Mouse (Mus musculus): ENCODE data around the gene Snrnp35. TPM values are rescaled to one million over a fixed set of nuclear protein-coding genes. Genes with fewer than 3 reads are reported as not detected.

Gene Snrnp35
- polyA plus RNA-seq, 1 experiment from 2014 or later: 26.3 TPM

DNA sequence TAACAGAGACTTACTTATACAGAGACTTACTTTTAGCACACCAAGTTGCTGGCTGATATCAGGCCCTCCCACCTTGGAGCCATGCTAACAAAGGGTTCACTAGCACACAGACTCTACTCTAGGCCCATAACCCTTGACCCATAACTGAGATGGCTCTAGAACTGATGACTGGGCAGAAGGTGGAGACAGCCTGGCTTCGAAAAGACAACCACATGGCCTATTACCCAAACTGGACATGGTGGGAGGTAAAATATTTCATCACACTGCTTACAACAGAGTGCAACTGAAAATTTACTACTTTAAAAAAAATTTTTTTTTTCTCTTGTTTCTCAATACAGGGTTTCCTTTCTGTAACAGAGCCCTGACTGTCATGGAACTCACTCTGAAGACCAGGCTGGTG lies 15.2 kb upstream of the Snrnp35 start:
- 93% methylated on average over 1 of the region's 1 CpGs for WGBS
- ATAC-seq: no peak
- H3K27me3 ChIP-seq: no peaks in the 10 kb centered on the region
- H3K36me3 ChIP-seq: peaks cover 45% of the 10 kb centered on the region
- no peak overlapping the region for H3K4me2 ChIP-seq (replicated peaks)
- no peak overlapping the region for H3K4me3 ChIP-seq (replicated peaks)
- no peak overlapping the region for H3K27ac ChIP-seq
- H3K4me1 ChIP-seq (replicated peaks): no peaks in the 10 kb centered on the region
- no peak overlapping the region for H3K9ac ChIP-seq (replicated peaks)
- H3K9me3 ChIP-seq: no peaks in the 10 kb centered on the region

DNA sequence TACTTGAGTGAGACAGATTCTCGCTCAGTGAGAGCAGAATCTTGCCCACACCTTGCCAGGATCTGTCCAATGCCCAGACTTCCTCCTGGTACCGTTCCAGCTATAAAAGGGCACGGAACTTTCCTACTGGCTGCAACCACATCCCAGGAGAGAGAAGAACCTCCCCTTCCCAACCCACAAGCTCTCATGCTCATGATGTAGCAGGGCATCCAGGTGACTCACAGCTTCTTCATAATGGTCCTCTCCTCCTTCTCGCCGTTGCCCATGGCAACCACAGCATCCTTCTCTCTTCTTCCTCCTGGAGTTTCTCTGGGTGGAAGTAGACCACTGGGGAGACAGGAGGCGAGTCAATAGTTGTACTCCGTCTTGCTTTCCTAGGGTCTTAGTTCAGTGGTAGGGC lies 14.6 kb upstream of the Snrnp35 start:
- 95% methylated on average over 7 of the region's 7 CpGs for WGBS
- ATAC-seq: no peak

GRCm38 (mm10) chr5:124469486-124469885 lies 13.4 kb upstream of the Snrnp35 start:
- Histone ChIP-seq H3K36me3 (peaks cover 32% of the 10 kb centered on the region), H3K4me1 (replicated peaks) (no peaks in the 10 kb centered on the region), H3K4me3 (replicated peaks) (no peak overlapping the region), H3K4me2 (replicated peaks) (no peak overlapping the region), H3K9ac (replicated peaks) (no peak overlapping the region), H3K27ac (no peak overlapping the region), H3K9me3 (no peaks in the 10 kb centered on the region), H3K27me3 (no peaks in the 10 kb centered on the region)
- no peak for ATAC-seq
- WGBS: 89% methylated on average over 6 of the region's 6 CpGs

More for the DNA sequence above, 14.6 kb upstream of the Snrnp35 start:
- Histone ChIP-seq H3K9ac (replicated peaks) (no peak overlapping the region), H3K27ac (no peak overlapping the region), H3K4me2 (replicated peaks) (no peak overlapping the region), H3K4me3 (replicated peaks) (no peak overlapping the region), H3K36me3 (peaks cover 39% of the 10 kb centered on the region), H3K9me3 (no peaks in the 10 kb centered on the region), H3K27me3 (no peaks in the 10 kb centered on the region), H3K4me1 (replicated peaks) (no peaks in the 10 kb centered on the region)

GRCm38 (mm10) chr5:124470591-124471171 lies 12.3 kb upstream of the Snrnp35 start:
- H3K4me1 ChIP-seq (replicated peaks): peaks cover 5% of the 10 kb centered on the region; the same call in 1 of the 2 replicates
- peaks cover 32% of the 10 kb centered on the region for H3K36me3 ChIP-seq
- no peak overlapping the region for H3K27ac ChIP-seq
- ATAC-seq: no peak
- H3K9me3 ChIP-seq: no peaks in the 10 kb centered on the region
- WGBS: 89% methylated on average over 6 of the region's 6 CpGs
- H3K9ac ChIP-seq (replicated peaks): no peak overlapping the region
- no peak overlapping the region for H3K4me2 ChIP-seq (replicated peaks)
- no peaks in the 10 kb centered on the region for H3K27me3 ChIP-seq
- no peak overlapping the region for H3K4me3 ChIP-seq (replicated peaks)

- no peak for ATAC-seq
- H3K27me3 ChIP-seq: no peaks in the 10 kb centered on the region
- H3K9ac ChIP-seq (replicated peaks): no peak overlapping the region
- 0 out of 2 replicates have a peak overlapping the region, but pooled peaks have one; percentile 76 for H3K4me2 ChIP-seq (replicated peaks)
- peaks cover 32% of the 10 kb centered on the region for H3K4me1 ChIP-seq (replicated peaks)
- no peaks in the 10 kb centered on the region for H3K36me3 ChIP-seq
- 76% methylated on average over 1 of the region's 1 CpGs for WGBS
- 0 out of 2 replicates have a peak overlapping the region, but pooled peaks have one; percentile 40 for H3K27ac ChIP-seq
- no peaks in the 10 kb centered on the region for H3K9me3 ChIP-seq
- H3K4me3 ChIP-seq (replicated peaks): no peak overlapping the region
These were observed 4.1 kb upstream of the Snrnp35 start for GRCm38 (mm10) chr5:124478873-124479204.

DNA sequence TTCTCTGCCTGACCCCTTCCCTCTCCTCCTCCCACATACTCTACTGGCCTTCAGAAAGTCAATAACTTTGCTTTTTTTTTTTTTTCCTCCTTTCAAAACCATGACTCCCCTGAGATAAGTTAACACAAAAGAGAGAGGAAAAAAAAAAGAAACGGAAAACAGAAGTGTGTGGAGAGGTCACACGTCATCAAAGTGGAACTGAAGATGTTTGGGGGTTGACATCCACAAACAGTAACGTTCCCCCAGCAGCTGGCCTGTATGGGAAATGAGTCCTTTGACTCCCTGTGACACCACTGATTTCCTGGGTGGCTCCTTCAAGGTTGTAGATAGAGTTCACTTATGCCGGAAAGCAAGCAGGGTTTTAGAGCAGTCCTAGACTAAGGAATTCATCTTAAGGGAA lies 2.8 kb upstream of the Snrnp35 start:
- H3K4me2 ChIP-seq (replicated peaks): no peak overlapping the region
- no peaks in the 10 kb centered on the region for H3K36me3 ChIP-seq
- peaks cover 40% of the 10 kb centered on the region for H3K4me1 ChIP-seq (replicated peaks)
- H3K27me3 ChIP-seq: no peaks in the 10 kb centered on the region
- no peak overlapping the region for H3K27ac ChIP-seq
- ATAC-seq: no peak
- no peak overlapping the region for H3K9ac ChIP-seq (replicated peaks)
- H3K4me3 ChIP-seq (replicated peaks): no peak overlapping the region
- no peaks in the 10 kb centered on the region for H3K9me3 ChIP-seq
- WGBS: 77% methylated on average over 4 of the region's 4 CpGs

- WGBS: 85% methylated on average over 4 of the region's 4 CpGs
- Histone ChIP-seq H3K4me1 (replicated peaks) (peaks cover 33% of the 10 kb centered on the region), H3K9me3 (no peaks in the 10 kb centered on the region), H3K27ac (no peak overlapping the region), H3K9ac (replicated peaks) (no peak overlapping the region), H3K36me3 (no peaks in the 10 kb centered on the region), H3K4me2 (replicated peaks) (no peak overlapping the region), H3K27me3 (no peaks in the 10 kb centered on the region), H3K4me3 (replicated peaks) (no peak overlapping the region)
- ATAC-seq: no peak
These were observed 1.2 kb upstream of the Snrnp35 start for GRCm38 (mm10) chr5:124481714-124482113.

DNA sequence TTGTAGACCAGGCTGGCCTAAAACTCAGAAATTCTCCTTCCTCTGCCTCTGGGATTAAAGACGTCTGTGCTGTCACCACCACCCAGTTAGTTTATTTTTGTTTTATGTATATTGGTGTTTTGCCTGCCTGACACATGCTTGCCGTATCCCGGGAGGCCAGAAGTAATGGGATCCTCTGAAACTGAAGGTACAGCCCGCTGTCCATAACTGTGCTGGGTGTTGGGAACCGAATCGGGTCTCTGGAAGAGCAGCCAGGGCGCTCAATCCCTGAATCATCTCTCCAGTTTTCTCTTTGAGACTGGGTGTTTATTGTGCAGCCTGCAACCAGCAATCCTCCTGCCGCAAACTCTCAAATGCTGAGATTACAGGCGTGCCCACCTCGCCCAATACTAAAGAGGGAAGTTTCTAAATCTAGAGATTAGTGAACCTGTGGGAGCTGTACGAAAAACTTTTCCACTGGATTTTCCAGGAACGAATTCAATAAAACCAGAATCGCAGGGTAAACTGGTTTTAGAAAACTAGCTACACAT lies 433 bp upstream of the Snrnp35 start:
- H3K9me3 ChIP-seq: no peaks in the 10 kb centered on the region
- 0 out of 2 replicates have a peak, but pooled peaks cover 4% of the 10 kb centered on the region for H3K36me3 ChIP-seq
- no peaks in the 10 kb centered on the region for H3K27me3 ChIP-seq
- H3K27ac ChIP-seq: peak overlapping the region; percentile 98
- peak overlapping the region; percentile 58 for H3K4me3 ChIP-seq (replicated peaks)
- no peak for ATAC-seq
- WGBS: 5% methylated on average over 13 of the region's 13 CpGs
- peak overlapping the region; percentile 77 for H3K9ac ChIP-seq (replicated peaks)
- H3K4me2 ChIP-seq (replicated peaks): peak overlapping the region; percentile 70
- H3K4me1 ChIP-seq (replicated peaks): peaks cover 25% of the 10 kb centered on the region

- WGBS: 8% methylated on average over 15 of the region's 15 CpGs
- 0 out of 2 replicates have a peak, but pooled peaks cover 6% of the 10 kb centered on the region for H3K36me3 ChIP-seq
- peak overlapping the region; percentile 77 for H3K9ac ChIP-seq (replicated peaks)
- peak; percentile 75 for ATAC-seq
- no peaks in the 10 kb centered on the region for H3K9me3 ChIP-seq
- H3K27me3 ChIP-seq: no peaks in the 10 kb centered on the region
- H3K4me1 ChIP-seq (replicated peaks): peaks cover 19% of the 10 kb centered on the region
- H3K4me3 ChIP-seq (replicated peaks): peak overlapping the region; percentile 58
- H3K27ac ChIP-seq: peak overlapping the region; percentile 98
- H3K4me2 ChIP-seq (replicated peaks): peak overlapping the region; percentile 70
These were observed 892 bp downstream of the Snrnp35 start for GRCm38 (mm10) chr5:124483655-124484396.

GRCm38 (mm10) chr5:124485654-124486053 lies 2.7 kb downstream of the Snrnp35 start:
- Histone ChIP-seq H3K27me3 (no peaks in the 10 kb centered on the region), H3K27ac (no peak overlapping the region), H3K9ac (replicated peaks) (no peak overlapping the region), H3K9me3 (no peaks in the 10 kb centered on the region), H3K4me3 (replicated peaks) (no peak overlapping the region), H3K4me1 (replicated peaks) (peaks cover 16% of the 10 kb centered on the region), H3K4me2 (replicated peaks) (no peak overlapping the region), H3K36me3 (peaks cover 18% of the 10 kb centered on the region)
- 91% methylated on average over 5 of the region's 5 CpGs for WGBS
- ATAC-seq: no peak

GRCm38 (mm10) chr5:124488885-124489284 lies 6.0 kb downstream of the Snrnp35 start:
- no peak for ATAC-seq
- WGBS: 98% methylated on average over 3 of the region's 3 CpGs
- Histone ChIP-seq H3K9me3 (no peaks in the 10 kb centered on the region), H3K27ac (no peak overlapping the region), H3K4me3 (replicated peaks) (no peak overlapping the region), H3K4me2 (replicated peaks) (no peak overlapping the region), H3K27me3 (no peaks in the 10 kb centered on the region), H3K9ac (replicated peaks) (no peak overlapping the region), H3K36me3 (peaks cover 49% of the 10 kb centered on the region), H3K4me1 (replicated peaks) (peaks cover 11% of the 10 kb centered on the region)

DNA sequence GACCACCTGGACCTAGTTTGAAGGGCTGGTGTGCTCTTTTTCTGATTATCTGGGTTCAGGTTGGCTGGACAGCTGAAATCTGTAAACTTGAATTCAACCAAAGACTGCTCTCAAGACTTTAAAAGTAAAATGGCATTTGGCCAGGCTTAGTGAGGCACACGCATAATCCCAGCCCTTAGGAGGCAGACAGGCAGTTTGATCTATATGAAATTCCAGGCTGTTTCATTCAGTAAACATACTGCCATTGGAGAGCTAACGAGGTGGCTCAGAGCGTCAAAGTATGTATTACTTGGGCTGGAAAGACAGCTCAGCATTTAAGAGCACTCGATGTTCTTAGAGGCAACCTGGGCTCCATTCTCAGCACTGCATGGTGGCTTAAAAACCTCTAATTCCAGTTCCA lies 8.8 kb downstream of the Snrnp35 start:
- Histone ChIP-seq H3K9ac (replicated peaks) (no peak overlapping the region), H3K27ac (no peak overlapping the region), H3K4me2 (replicated peaks) (no peak overlapping the region), H3K4me3 (replicated peaks) (no peak overlapping the region), H3K27me3 (no peaks in the 10 kb centered on the region), H3K4me1 (replicated peaks) (peaks cover 9% of the 10 kb centered on the region; the same call in 1 of the 2 replicates), H3K36me3 (peaks cover 56% of the 10 kb centered on the region), H3K9me3 (no peaks in the 10 kb centered on the region)
- 84% methylated on average over 4 of the region's 4 CpGs for WGBS
- ATAC-seq: no peak

Data from midbrain, embryonic 13.5 days (tissue).